Mouse (Mus musculus) left cerebral cortex, adult 2 months (tissue): ENCODE measurements at regions not wholly inside any gene's neighbourhood (a gene's known extent, or its start where the extent isn't known, plus 50 kb on each side); places are given as distances from the start of the nearest gene placed in this dataset.
A peak's percentile ranks its signal among the peaks of the same experiment; 100 is the strongest.

Experiments used
- DNase-seq, 2 experiments: peaks; one replicate each; pipeline ENCODE4 v3.0.0; 2021 to 2022; ENCODE audit warnings: low spot score in 2 of 2, mixed read lengths in 1 of 2; ENCODE audit errors: extremely low spot score in 1 of 2
- H3K27ac ChIP-seq: fragments of 200-600 bp; 2 replicates; pipeline ENCODE4 v1.8.1; 2022
- H3K4me3 ChIP-seq: fragments of 200-600 bp; 2 replicates; pipeline ENCODE4 v1.8.1; 2022
- CTCF ChIP-seq: fragments of 200-600 bp; IDR thresholded peaks from 2 replicates; pipeline ENCODE4 v1.8.1; 2022; ENCODE audit warnings: antibody characterized with exemption, mild to moderate bottlenecking, moderate library complexity
- intact Hi-C: fragments of 180-260 bp; cut with DNase I; formaldehyde crosslinking; loops from one replicate; pipeline ENCODE4 v1.15.1; 2025

GRCm38 (mm10) chr1:137899916-137900601, 275.4 kb downstream of the Ptprc start:
- peak; percentile 38 to 46 for DNase-seq
- no peak for TF ChIP-seq CTCF
- intact Hi-C loops, result loop anchor here (2.0 to 5.0 kb wide), 5 partner anchors 67 to 293 kb away; no protein-coding TSS in a partner anchor

GRCm38 (mm10) chr1:137899305-137899704, 276.2 kb downstream of the Ptprc start:
- Histone ChIP-seq H3K27ac (peak overlapping the region; percentile 92), H3K4me3 (peak overlapping the region; percentile 60)
- TF ChIP-seq CTCF, result no peak
- no peak for DNase-seq
- intact Hi-C loops, result loop anchor here (5.0 kb wide), 3 partner anchors 152 to 292 kb away; no protein-coding TSS in a partner anchor

More at GRCm38 (mm10) chr1:137899916-137900601, 275.4 kb downstream of the Ptprc start:
- Histone ChIP-seq H3K27ac (peak overlapping the region; percentile 92), H3K4me3 (peak overlapping the region; percentile 60)

GRCm38 (mm10) chr1:137898891-137899290, 276.6 kb downstream of the Ptprc start:
- no peak for DNase-seq
- H3K27ac ChIP-seq, result peak overlapping the region; percentile 92
- intact Hi-C loops, result loop anchor here (5.0 kb wide), 3 partner anchors 152 to 292 kb away; no protein-coding TSS in a partner anchor

GRCm38 (mm10) chr1:137898397-137898796, 277.1 kb downstream of the Ptprc start:
- intact Hi-C loops, result loop anchor here (5.0 kb wide), 3 partner anchors 151 to 291 kb away; no protein-coding TSS in a partner anchor
- Histone ChIP-seq H3K27ac (peak overlapping the region; percentile 92), H3K4me3 (peak overlapping the region; percentile 60)
- TF ChIP-seq CTCF, result no peak
- DNase-seq, result peak; percentile 81 to 83

More at GRCm38 (mm10) chr1:137898891-137899290, 276.6 kb downstream of the Ptprc start:
- TF ChIP-seq CTCF, result no peak
- H3K4me3 ChIP-seq, result peak overlapping the region; percentile 60

DNA sequence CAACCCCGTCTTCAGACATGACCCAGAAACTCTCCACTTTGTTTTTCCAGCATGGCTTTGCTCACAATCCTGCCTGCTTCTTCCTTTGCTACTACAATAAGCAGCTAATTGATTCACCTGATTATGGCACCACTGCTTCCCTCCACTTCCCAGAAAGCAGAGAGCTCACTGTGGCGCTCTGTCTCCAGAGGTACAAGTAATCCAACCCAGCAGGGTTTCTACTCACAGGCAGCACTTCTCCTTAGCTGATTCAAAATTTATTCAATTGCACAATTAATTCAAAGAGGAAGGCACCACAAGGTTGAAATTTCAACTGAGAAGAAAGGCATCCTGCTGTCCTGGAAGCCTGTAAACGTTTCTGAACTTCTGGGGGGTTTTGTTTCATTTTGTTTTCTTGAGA, 293.9 kb downstream of the Ptprc start:
- intact Hi-C loops, result no loop called here
- Histone ChIP-seq H3K27ac (no peak overlapping the region), H3K4me3 (no peak overlapping the region)
- no peak for DNase-seq
- TF ChIP-seq CTCF, result no peak

- intact Hi-C loops, result no loop called here
These were observed 301.1 kb downstream of the Ptprc start for GRCm38 (mm10) chr1:137874361-137874760.

DNA sequence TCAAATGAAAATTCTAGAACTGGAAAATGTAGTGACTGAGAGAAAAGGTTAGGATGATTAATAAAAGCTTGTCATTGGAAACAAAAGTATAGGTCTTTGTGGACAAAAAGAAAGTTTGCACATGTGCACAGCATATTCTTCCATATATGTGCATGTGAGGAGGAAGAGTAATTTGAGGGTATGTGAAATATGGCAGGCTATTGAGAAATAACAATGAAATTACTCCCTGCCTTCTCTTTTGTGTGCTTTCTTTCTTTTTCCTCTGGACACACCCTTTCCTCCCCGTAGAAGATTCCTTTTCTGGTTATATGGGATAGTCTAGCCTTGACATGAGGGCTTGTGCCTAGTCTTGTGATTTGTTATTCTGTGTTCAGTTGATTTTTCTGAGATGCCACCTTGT, 301.9 kb downstream of the Ptprc start:
- no peak for TF ChIP-seq CTCF
- intact Hi-C loops, result no loop called here
- Histone ChIP-seq H3K4me3 (no peak overlapping the region), H3K27ac (no peak overlapping the region)
- DNase-seq, result no peak

More at GRCm38 (mm10) chr1:137874361-137874760, 301.1 kb downstream of the Ptprc start:
- no peak for DNase-seq
- Histone ChIP-seq H3K4me3 (no peak overlapping the region), H3K27ac (no peak overlapping the region)
- no peak for TF ChIP-seq CTCF

GRCm38 (mm10) chr1:137865030-137865429, 310.5 kb downstream of the Ptprc start:
- no peak for DNase-seq
- H3K4me3 ChIP-seq, result no peak overlapping the region
- H3K27ac ChIP-seq, result no peak overlapping the region
- TF ChIP-seq CTCF, result no peak
- intact Hi-C loops, result no loop called here

GRCm38 (mm10) chr1:137863506-137863905, 312.0 kb downstream of the Ptprc start:
- Histone ChIP-seq H3K4me3 (no peak overlapping the region), H3K27ac (no peak overlapping the region)
- no peak for DNase-seq
- intact Hi-C loops, result no loop called here
- no peak for TF ChIP-seq CTCF

- no peak for TF ChIP-seq CTCF
- intact Hi-C loops, result no loop called here
- no peak overlapping the region for H3K27ac ChIP-seq
- H3K4me3 ChIP-seq, result no peak overlapping the region
- DNase-seq, result no peak
These were observed 323.2 kb downstream of the Ptprc start for GRCm38 (mm10) chr1:137852262-137852661.

GRCm38 (mm10) chr1:137847311-137847923, 328.1 kb downstream of the Ptprc start:
- H3K27ac ChIP-seq, result no peak overlapping the region
- intact Hi-C loops, result no loop called here
- no peak overlapping the region for H3K4me3 ChIP-seq
- no peak for TF ChIP-seq CTCF
- DNase-seq, result peak in 1 of 2 experiments; percentile 8

- Histone ChIP-seq H3K27ac (no peak overlapping the region), H3K4me3 (no peak overlapping the region)
- DNase-seq, result no peak
- TF ChIP-seq CTCF, result no peak
- intact Hi-C loops, result no loop called here
These were observed 328.7 kb downstream of the Ptprc start for GRCm38 (mm10) chr1:137846857-137847256.
